Mouse (Mus musculus): ENCODE data around the gene Slk. TPM values are rescaled to one million over a fixed set of nuclear protein-coding genes. Genes with fewer than 3 reads are reported as not detected.

The Slk gene
- total and polyA plus RNA-seq, 3 experiments: 21.1 to 33.6 (median 25.5) TPM

- H3K4me1 ChIP-seq (ENCODE audit: control insufficient read depth in 1 of 2, insufficient read depth in 2 of 2): peaks cover 0 to 19% of the 10 kb centered on the region in 2 experiments; a peak in 2 of 4 replicates
- H3K36me3 ChIP-seq (replicated peaks in 1 of 2; ENCODE audit: control insufficient read depth in 1 of 2, insufficient read depth in 1 of 2, low read length in 1 of 2): no peaks in the 10 kb centered on the region
- H3K9me3 ChIP-seq (replicated peaks; ENCODE audit: low read length): no peaks in the 10 kb centered on the region
- peak overlapping the region; percentile 77 for H3K4me2 ChIP-seq (ENCODE audit: insufficient read depth, low read depth, poor library complexity, severe bottlenecking)
- no peak overlapping the region for H3K27ac ChIP-seq (ENCODE audit: insufficient read depth, low read depth)
- H3K4me3 ChIP-seq (replicated peaks in 1 of 3; ENCODE audit: low read depth in 2 of 3, low read length in 2 of 3, poor library complexity in 1 of 3): peak overlapping the region; percentile 72 to 88 (median 75)
- no peak for TF ChIP-seq PAX5 (IDR thresholded peaks at IDR 0.05; ENCODE audit: low read length)
- TF ChIP-seq TCF12 (IDR thresholded peaks at IDR 0.05; ENCODE audit: low read depth, low read length): no peak
- 0 out of 2 replicates have a peak, but pooled peaks have one; percentile 20 for TF ChIP-seq UBTF (IDR thresholded peaks at IDR 0.05; ENCODE audit: low read depth, low read length)
- TF ChIP-seq MXI1 (IDR thresholded peaks at IDR 0.05; ENCODE audit: low read depth, low read length): peak; percentile 11; the same call in 1 of the 2 replicates
- TF ChIP-seq MAX (IDR thresholded peaks at IDR 0.05; ENCODE audit: low read length): peak; percentile 47; the same call in 1 of the 2 replicates
- peak; percentile 24; the same call in 1 of the 2 replicates for TF ChIP-seq MYC (IDR thresholded peaks at IDR 0.05; ENCODE audit: low read depth, low read length)
- dilution Hi-C loops (cut with MboI; ENCODE audit: extremely low pct_ligation_motif_present, extremely low pct_unique_long_range_greater_than_20kb, low sequenced_read_pairs) (no loop called here), in situ Hi-C loops (cut with MboI; ENCODE audit: low pct_ligation_motif_present, low pct_unique_long_range_greater_than_20kb, low sequenced_read_pairs) (loop anchor here (10.0 kb wide), 1 partner anchor 45 kb away; the partner anchor contains the start of gene Stn1)
- H3K79me2 ChIP-seq (replicated peaks; ENCODE audit: control insufficient read depth, extremely low read depth, insufficient read depth, poor library complexity, severe bottlenecking): peaks cover 33% of the 10 kb centered on the region
- DNase-seq (ENCODE audit: extremely low read depth): peak; percentile 30
- peak overlapping the region; percentile 90 for H3K9ac ChIP-seq (ENCODE audit: insufficient read depth, low read depth)
- H3K27me3 ChIP-seq (replicated peaks): no peaks in the 10 kb centered on the region
Observed at GRCm38 (mm10) chr19:47579788-47580631, 532 bp downstream of the Slk start.

- H3K4me3 ChIP-seq (replicated peaks in 1 of 3; ENCODE audit: low read depth in 2 of 3, low read length in 2 of 3, poor library complexity in 1 of 3): no peak overlapping the region
- no peak overlapping the region for H3K27ac ChIP-seq (ENCODE audit: insufficient read depth, low read depth)
- in situ Hi-C loops (cut with MboI; ENCODE audit: low pct_ligation_motif_present, low pct_unique_long_range_greater_than_20kb, low sequenced_read_pairs): loop anchor here (10.0 kb wide), 1 partner anchor 51 kb away; the partner anchor contains the start of gene Stn1
- dilution Hi-C loops (cut with MboI; ENCODE audit: extremely low pct_ligation_motif_present, extremely low pct_unique_long_range_greater_than_20kb, low sequenced_read_pairs): no loop called here
- H3K9me3 ChIP-seq (replicated peaks; ENCODE audit: low read length): no peaks in the 10 kb centered on the region
- peaks cover 0 to 5% of the 10 kb centered on the region in 2 experiments for H3K36me3 ChIP-seq (replicated peaks in 1 of 2; ENCODE audit: control insufficient read depth in 1 of 2, insufficient read depth in 1 of 2, low read length in 1 of 2)
- DNase-seq (ENCODE audit: extremely low read depth): no peak
- peaks cover 52% of the 10 kb centered on the region for H3K79me2 ChIP-seq (replicated peaks; ENCODE audit: control insufficient read depth, extremely low read depth, insufficient read depth, poor library complexity, severe bottlenecking)
- no peaks in the 10 kb centered on the region for H3K27me3 ChIP-seq (replicated peaks)
- no peak overlapping the region; the same call in 1 of the 2 replicates for H3K9ac ChIP-seq (ENCODE audit: insufficient read depth, low read depth)
- no peak overlapping the region for H3K4me2 ChIP-seq (ENCODE audit: insufficient read depth, low read depth, poor library complexity, severe bottlenecking)
- H3K4me1 ChIP-seq (ENCODE audit: control insufficient read depth in 1 of 2, insufficient read depth in 2 of 2): peaks cover 0 to 17% of the 10 kb centered on the region in 2 experiments; a peak in 2 of 4 replicates
- TF ChIP-seq ZNF384 (IDR thresholded peaks at IDR 0.05; ENCODE audit: low read depth, low read length) (peak; percentile 63), ZC3H11A (IDR thresholded peaks at IDR 0.05; ENCODE audit: low read depth, low read length) (no peak)
Observed at GRCm38 (mm10) chr19:47585772-47586171, 6.3 kb downstream of the Slk start.

- Histone ChIP-seq H3K36me3 (replicated peaks in 1 of 2; ENCODE audit: control insufficient read depth in 1 of 2, insufficient read depth in 1 of 2, low read length in 1 of 2) (peaks cover 0 to 5% of the 10 kb centered on the region in 2 experiments), H3K27me3 (replicated peaks) (no peaks in the 10 kb centered on the region), H3K4me2 (ENCODE audit: insufficient read depth, low read depth, poor library complexity, severe bottlenecking) (no peak overlapping the region), H3K27ac (ENCODE audit: insufficient read depth, low read depth) (no peak overlapping the region), H3K79me2 (replicated peaks; ENCODE audit: control insufficient read depth, extremely low read depth, insufficient read depth, poor library complexity, severe bottlenecking) (peaks cover 42% of the 10 kb centered on the region), H3K9ac (ENCODE audit: insufficient read depth, low read depth) (no peak overlapping the region), H3K9me3 (replicated peaks; ENCODE audit: low read length) (no peaks in the 10 kb centered on the region), H3K4me3 (replicated peaks in 1 of 3; ENCODE audit: low read depth in 2 of 3, low read length in 2 of 3, poor library complexity in 1 of 3) (no peak overlapping the region), H3K4me1 (ENCODE audit: control insufficient read depth in 1 of 2, insufficient read depth in 2 of 2) (peaks cover 0 to 8% of the 10 kb centered on the region in 2 experiments; a peak in 2 of 4 replicates)
- no peak for DNase-seq (ENCODE audit: extremely low read depth)
- TF ChIP-seq RCOR1 (conservative IDR thresholded peaks at IDR 0.05; ENCODE audit: low read depth, low read length) (no peak), TCF12 (IDR thresholded peaks at IDR 0.05; ENCODE audit: low read depth, low read length) (no peak), MYC (IDR thresholded peaks at IDR 0.05; ENCODE audit: low read depth, low read length) (no peak), IRF4 (IDR thresholded peaks at IDR 0.05; ENCODE audit: low read depth, low read length) (no peak), MAFK (IDR thresholded peaks at IDR 0.05; ENCODE audit: insufficient replicate concordance, low read length) (no peak), EP300 (IDR thresholded peaks at IDR 0.05; ENCODE audit: low read length) (no peak), CTCF (conservative IDR thresholded peaks at IDR 0.05 in 1 of 2, IDR thresholded peaks at IDR 0.05 in 1 of 2; ENCODE audit: low read depth in 2 of 2, low read length in 2 of 2) (no peak)
- dilution Hi-C loops (cut with MboI; ENCODE audit: extremely low pct_ligation_motif_present, extremely low pct_unique_long_range_greater_than_20kb, low sequenced_read_pairs) (no loop called here), in situ Hi-C loops (cut with MboI; ENCODE audit: low pct_ligation_motif_present, low pct_unique_long_range_greater_than_20kb, low sequenced_read_pairs) (loop anchor here (10.0 kb wide), 1 partner anchor 52 kb away; the partner anchor contains the start of gene Stn1)
Observed at GRCm38 (mm10) chr19:47587009-47587408, 7.5 kb downstream of the Slk start.

Measured in CH12.LX (cell line).